Mouse (Mus musculus) CD4-positive helper T cell, adult 2 months (primary cell): ENCODE measurements around the gene Fmo6.

Experiments used
- DNase-seq: peaks from one replicate; pipeline ENCODE4 v3.0.0-alpha.2; 2012; ENCODE audit warnings: low read depth, missing footprints, low spot score

Fmo6 gene

GRCm38 (mm10) chr1:162937415-162937814, at the start of gene Fmo6:
TSS of gene Fmo6 (minus strand) at chr1:162937515.
- no peak for DNase-seq

GRCm38 (mm10) chr1:162986777-162987176, 49.5 kb upstream of the Fmo6 start:
- no peak for DNase-seq

DNA sequence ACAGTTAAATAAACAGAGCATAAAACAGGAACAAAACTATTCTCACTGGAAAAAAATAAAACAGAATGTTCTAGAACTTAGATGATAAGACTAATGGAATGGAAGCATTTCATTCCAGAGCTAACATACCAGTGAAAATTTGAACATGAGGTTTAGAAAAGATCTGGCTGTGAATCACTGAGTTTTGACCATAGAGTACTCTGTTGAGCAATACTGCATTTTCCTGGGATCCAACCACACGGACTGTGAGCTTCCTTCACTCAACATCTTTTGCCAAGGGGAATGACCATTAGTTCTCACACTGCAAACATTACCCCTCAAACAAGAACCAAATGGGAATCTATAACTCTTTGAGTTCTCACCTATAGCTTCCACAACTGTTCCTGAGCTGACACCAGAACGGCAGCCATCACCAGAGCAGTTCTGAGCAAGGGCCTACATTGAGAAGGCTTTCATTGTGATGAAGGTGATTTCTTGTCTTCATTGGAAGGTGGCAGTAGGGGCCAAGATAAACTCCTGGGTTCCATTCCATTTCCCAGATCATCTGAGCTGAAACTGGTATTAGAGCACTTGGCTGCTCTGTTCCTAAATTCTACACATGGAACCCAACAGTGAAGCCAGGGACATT, 48.9 kb upstream of the Fmo6 start:
- DNase-seq: no peak

- no peak for DNase-seq
Observed at GRCm38 (mm10) chr1:162984428-162984827, 47.1 kb upstream of the Fmo6 start, which contains the start of gene Fmo3. TSS of gene Fmo3 (minus strand) at chr1:162984528.

- DNase-seq: no peak
Observed at GRCm38 (mm10) chr1:162963556-162963955, 26.2 kb upstream of the Fmo6 start.

- DNase-seq: no peak
Observed at GRCm38 (mm10) chr1:162957422-162957821, 20.1 kb upstream of the Fmo6 start.

DNA sequence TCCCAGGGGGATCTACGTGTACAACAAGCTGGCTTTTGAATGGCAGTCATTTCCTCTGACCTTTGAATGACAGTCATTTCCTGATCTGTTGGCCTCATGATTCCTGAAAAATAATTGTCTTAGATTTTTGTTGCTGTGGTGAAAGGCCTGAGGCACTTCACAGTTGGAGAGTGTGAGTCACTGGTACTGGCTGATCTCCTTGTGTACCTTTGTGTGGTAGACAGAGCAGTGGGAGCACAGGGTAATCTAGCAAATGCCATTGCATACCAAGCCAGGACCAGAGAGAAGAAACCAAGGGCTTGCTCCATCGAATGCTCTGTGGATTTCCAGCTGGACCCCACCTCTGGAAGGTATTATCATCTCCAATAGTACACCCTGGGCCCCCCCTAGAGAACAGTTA, 15.8 kb upstream of the Fmo6 start:
- DNase-seq: no peak

GRCm38 (mm10) chr1:162949763-162950162, 12.4 kb upstream of the Fmo6 start:
- DNase-seq: no peak

GRCm38 (mm10) chr1:162947934-162948333, 10.6 kb upstream of the Fmo6 start:
- no peak for DNase-seq

DNA sequence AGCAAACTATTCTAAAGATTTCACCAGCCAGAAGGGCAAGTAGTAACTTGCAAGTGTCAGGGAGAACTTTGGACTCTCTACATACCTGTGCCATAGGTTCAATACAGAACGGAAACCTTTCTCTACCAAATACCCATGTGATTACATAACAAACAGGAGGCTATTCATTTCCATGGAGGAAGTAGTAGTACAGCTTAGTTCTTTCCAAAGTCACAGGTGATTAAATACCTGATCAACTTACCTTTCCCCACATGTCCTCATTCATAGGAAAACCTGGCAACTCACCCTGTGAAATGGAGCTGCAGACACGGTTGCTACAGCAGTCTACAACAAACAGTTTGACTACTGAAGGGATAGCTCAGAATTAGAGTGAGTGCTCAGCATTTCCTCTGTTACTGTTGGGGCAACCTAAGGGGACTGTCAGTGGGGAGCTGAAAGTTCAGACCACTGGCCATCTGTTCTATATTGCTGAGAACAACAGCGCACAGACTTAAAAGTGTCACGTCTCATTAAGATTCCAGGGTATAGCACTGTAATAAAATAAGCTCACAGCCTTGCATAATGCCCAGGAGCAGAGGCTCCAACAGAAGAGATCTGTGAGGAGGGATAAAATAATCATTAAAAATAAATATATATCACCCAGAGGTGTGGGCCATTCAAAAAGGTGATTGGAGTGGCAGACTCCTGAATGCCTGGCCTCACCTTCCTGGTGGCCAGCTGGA, 9.7 kb upstream of the Fmo6 start:
- DNase-seq: no peak

DNA sequence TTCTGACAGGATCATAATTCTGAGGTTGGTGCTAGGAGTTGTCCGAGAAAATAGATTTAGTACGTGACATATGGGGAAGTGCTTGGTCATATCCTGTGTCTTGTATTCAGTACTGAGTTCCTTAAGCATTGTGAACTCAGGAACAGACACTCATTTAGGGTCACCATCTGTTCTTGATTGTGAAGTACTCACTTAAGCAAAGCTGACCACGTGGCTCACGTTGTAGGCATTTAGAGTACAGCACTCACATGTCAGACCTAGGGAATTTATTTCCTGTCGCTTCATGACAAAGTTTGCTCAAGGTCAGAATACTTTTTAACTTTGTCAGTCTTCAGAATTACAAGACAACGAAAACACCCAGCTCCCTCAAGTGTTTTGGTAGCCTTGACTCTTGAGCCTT, 6.4 kb upstream of the Fmo6 start:
- DNase-seq: no peak

DNA sequence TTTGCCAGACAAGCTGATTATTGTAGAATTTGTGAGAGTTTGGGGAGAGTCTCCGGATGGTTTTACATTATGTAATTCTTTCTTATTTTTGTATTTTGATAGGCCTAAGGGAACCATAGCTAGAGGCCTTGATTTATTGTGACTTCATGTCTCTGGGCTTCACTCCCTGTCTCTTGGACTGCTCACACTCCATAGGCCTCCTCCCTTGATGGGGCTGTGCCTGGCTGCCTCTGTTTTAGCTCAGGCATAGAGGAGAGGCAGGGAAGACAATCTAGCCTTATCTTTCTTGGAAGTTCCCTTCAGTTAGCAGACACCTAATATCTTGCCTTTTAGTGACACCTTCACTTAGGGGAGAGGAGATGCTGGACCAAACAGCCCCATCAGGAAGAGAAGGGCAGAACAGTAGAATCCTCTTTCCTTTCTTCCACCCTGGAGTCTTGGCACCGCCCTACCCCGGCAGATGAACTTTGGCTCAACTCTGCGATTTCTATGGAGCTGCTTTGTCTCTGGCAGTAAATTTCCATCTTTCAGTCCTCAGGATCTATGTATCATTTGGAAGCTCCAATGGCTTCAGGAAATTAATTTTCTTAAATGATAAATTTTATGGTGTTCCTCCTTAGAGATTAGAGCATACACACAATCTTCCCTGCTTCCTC, 1.5 kb upstream of the Fmo6 start:
- DNase-seq: no peak

DNA sequence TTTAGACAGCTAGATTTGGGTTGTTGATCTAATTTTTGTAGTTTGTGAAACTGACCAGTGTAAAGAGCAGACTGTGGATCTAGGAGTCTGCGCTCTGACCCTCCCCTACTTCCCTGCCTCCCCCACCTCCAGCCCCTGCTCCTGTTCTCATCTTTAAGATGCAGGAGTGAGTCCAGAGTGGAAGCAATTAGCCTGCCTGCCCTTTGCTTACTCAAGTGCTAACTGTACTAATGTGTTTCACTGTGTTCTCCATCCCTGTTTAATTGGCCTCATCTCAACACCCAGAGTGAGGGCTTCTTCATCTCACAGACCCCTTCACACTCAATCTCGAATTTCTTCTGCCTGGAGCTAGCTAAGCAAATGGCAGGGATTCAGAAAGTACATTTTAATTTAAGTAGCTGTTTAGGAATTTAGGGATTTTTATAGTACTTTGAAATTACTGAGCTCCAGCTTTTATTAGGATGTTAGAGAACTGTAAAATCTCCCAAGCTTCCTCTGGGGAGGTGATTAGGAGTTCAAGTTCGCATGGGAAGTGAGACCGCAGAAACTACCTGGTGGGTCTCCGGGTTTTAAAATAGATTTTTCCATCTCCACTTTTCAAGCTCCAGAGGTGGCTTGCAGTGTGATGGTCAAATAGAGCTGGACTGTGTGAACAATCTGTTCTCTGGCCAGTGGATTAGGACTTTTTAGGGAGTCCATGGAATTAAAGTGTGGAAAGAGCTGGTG, 818 bp upstream of the Fmo6 start:
- no peak for DNase-seq

DNA sequence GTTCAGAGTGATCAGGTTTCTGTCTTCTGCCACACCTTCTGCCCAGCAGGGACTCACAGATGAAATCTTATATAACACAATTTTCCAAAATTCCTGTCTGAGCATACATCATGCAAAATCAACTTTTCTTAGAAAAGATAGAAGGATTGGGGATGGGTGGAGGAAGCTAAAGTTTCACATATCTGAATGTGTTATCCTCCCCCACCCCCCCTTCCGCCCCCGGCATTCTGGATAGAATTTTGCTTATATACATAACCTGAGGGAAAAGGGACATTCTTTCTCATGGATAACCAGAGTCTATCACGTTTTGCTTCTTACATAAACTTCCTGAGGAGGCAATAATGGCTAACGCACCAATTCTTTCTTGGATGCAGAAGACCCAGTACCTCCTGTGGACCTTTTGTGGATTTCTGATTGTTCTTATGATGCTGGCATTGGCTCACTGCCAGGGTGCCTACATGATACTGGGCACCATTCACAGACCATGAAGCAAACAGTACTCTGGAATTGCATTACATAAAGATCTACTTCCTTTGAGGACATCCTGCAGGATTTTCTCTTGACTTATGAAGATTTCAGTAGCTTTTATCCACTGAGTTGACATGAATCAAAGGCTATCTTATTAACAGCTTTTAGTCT, 2.8 kb downstream of the Fmo6 start:
- no peak for DNase-seq

- no peak for DNase-seq
Observed at GRCm38 (mm10) chr1:162932386-162932785, 4.9 kb downstream of the Fmo6 start.

DNA sequence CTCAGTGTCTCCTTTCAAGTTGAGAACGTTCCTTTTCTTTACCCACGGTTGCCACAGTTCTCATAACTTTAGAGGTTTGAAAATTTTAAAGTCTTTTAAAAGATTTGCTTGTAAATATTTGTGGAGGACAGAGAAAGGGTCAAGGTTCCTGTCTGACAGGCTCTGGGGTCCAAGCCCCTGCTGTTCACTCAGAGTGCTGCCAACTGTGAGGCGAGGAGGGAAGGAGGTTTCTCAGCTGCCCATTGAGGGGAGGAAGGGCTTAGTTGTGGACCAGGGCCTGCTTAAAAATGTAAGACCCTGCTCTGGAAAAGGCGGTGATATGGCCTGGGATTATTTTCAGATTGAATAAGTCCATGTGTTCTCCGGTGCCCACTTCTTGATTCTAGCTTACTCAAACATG, 5.4 kb downstream of the Fmo6 start:
- DNase-seq: no peak

- DNase-seq: no peak
Observed at GRCm38 (mm10) chr1:162931310-162931875, 5.9 kb downstream of the Fmo6 start.

DNA sequence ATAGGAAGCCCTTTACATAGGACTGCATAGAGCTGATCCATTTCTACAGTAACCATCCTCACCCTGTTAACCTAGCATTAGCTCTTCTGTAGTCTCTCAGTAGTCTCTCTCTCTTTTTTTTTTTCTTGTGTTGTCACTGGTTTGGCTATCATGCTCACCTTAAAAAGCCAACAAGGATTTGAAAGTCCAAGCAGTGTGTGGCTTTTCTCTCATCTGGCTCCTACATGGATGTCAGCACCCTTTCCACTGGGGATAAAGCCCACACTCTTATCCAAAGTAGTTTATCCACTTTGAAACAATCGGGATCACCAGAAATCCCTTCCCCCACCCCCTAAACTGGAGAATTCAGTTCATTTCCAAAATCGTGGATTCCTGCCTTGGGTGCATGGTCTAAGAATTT, 6.7 kb downstream of the Fmo6 start:
- no peak for DNase-seq

DNA sequence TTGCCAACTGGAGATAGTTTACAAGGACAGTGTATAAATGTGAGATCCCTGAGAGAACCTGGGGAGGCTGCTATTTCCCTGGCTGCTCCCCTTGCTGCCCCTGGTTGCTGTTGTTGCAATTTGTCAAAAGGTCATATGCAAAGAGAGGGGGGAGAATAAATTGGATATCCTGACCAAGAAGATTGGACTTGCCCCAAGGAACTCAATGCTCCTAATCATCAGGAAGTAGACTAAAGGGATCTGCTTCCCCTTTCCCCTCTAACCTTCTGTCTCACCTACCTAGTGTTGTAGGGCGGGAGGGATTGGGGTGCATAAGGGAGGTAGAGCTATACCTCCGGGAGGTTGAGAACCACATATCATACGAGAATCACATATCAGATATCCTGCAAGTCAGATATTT, 8.2 kb downstream of the Fmo6 start:
- DNase-seq: no peak

DNA sequence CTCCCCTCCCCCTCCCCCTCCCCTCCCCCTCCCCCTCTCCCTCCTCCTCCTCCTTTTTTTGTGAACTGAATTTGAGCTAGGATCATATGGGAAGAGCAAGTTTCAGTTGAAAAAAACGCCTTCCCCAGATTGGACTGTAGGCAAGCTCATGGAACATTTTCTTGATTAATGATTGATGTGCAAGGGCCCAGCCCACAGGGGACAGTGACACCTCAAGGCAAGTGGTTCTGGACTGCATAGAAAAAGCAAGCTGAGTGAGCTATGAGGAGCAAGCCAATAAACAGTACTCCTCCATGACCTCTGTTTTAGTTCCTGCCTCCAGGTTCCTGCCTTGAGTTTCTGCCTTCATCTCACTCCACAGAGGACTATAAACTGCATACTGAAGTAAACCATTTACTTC, 12.2 kb downstream of the Fmo6 start:
- no peak for DNase-seq

DNA sequence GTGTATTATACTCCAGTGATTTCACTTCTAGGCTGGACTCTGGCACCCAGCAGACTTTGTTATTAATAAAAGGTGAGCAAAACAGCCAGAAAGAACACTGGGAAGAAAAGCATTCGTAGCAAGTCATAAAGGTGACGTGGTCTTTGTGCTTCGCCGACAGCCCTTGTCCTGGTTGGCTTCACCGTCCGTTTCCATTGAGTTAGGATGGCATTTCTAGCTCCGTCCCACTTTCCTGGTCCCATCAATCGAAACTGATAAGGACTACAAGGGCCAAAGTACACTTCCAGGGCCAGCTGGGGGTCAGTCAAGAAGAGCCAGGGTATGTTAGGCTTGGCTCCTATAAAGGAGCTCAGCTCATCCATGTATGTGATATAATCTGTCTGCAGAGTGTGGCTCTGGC, 20.7 kb downstream of the Fmo6 start:
- no peak for DNase-seq
